18 mouse cellular contexts compared by ENCODE assay signal in the genomic region with DNA sequence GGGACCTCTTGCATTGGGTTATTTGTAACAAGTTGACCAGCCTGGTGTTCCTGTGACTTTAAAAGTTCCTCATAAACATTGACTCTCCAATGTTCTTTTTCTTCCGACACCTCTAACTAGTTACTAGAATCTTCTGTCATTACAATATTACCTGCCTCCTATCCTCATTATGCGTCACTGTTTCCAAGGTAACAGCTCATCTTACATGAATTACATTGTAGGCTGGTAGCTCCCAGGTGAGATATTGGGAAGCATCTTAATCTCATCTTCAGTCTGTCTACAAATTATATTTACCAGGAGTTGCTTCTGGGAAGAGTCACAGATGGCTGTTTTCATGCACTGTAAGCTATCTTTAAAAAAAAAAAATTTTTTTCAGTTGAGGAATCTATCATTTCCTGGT. TPM values are rescaled to one million over a fixed set of nuclear protein-coding genes. Genes with fewer than 3 reads are reported as not detected.
"Had no signal": no experiment of that assay in that cellular context is flagged by ENCODE, and none has a peak within 500 bp of the region (broad histone marks: within the 10 kb centered on the region; RNA-seq: fewer than 3 reads in every experiment).

No protein-coding gene starts in this region.

- H3K9ac ChIP-seq: liver, embryonic 14.5 days; lung, embryonic 14.5 days; midbrain, embryonic 12.5 days; neural tube, embryonic 13.5 days; neural tube, embryonic 15.5 days had no signal

- H3K4me1 ChIP-seq: midbrain, embryonic 12.5 days; neural tube, embryonic 13.5 days; neural tube, embryonic 15.5 days had no signal

- H3K27ac ChIP-seq: liver, embryonic 14.5 days; midbrain, embryonic 12.5 days; neural tube, embryonic 13.5 days; neural tube, embryonic 15.5 days had no signal

- DNase-seq: lung, adult 18-20 months; lung, embryonic 14.5 days; lung, postnatal 10 days; lung, postnatal 4 days; retina, postnatal 1 day; right cerebral cortex, adult 18-20 months; right cerebral cortex, postnatal 25 days; right cerebral cortex, postnatal 4 days; spleen, adult 18-20 months; thymus, adult 18-20 months; thymus, postnatal 14 days; thymus, postnatal 36 days had no signal

- H3K4me2 ChIP-seq: lung, embryonic 14.5 days; midbrain, embryonic 12.5 days; neural tube, embryonic 13.5 days; neural tube, embryonic 15.5 days had no signal

- H3K9me3 ChIP-seq: midbrain, embryonic 12.5 days; neural tube, embryonic 13.5 days; neural tube, embryonic 15.5 days had no signal

- H3K4me3 ChIP-seq: midbrain, embryonic 12.5 days; myocyte; neural tube, embryonic 13.5 days; neural tube, embryonic 15.5 days had no signal

- H3K36me3 ChIP-seq: midbrain, embryonic 12.5 days; neural tube, embryonic 13.5 days; neural tube, embryonic 15.5 days had no signal

RNA-seq across cellular contexts. Expression of a gene that starts 9.9 kb away (rescaled TPM):
- total RNA-seq: megakaryocyte, adult 5-6 weeks had no signal
